Mouse (Mus musculus): ENCODE results near the gene Zcchc18. TPM values are rescaled to one million over a fixed set of nuclear protein-coding genes. Genes with fewer than 3 reads are reported as not detected.
"Not testable (repeated sequence)": the region's sequence is repeated elsewhere in the genome, so short reads cannot be mapped to it uniquely, and the experiment has no call there.

The Zcchc18 gene
- polyA plus RNA-seq (2015; fragmentation: Nextera tagmentation; extraction: Ambion mirVana), result 192 and 222 TPM in 2 replicates

DNA sequence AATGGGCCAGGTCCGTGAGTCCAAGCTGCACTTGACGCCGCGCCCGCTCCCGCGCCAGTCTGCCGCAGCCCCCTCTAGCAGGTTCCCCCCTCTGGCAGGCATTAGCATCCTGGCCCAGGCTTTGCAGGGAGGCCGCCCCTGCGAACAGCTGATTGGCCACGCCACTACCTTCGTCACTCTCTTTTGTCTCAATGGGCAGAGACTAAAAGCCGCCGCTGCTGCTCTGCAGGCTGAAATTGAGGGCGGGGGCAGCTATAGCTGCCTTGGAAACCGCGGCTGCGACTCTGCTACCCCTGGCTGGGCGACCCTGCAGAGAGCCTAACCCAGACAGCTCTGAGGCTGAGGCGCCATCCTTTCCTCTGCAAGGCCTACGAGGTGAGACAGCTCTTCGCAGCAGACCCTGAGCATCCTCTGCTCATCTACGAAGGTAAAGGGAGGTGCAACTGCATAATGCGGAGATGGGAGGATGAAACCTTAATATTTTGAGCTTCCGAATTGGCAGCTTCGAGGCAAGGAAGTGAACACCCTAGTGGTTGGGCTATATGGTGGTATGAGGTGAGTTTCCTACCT is at the start of gene Zcchc18:
Zcchc18 (plus strand) TSS at position 178 of the 570 bp plus-strand sequence.
- H3K4me1 ChIP-seq, result peaks cover 14% of the 10 kb centered on the region
- H3K9ac ChIP-seq, result peak within 1 kb of the TSS; percentile 73
- 19% methylated on average over 26 of the region's 26 CpGs for WGBS
- no peaks in the 10 kb centered on the region for H3K9me3 ChIP-seq (replicated peaks)
- peak within 1 kb of the TSS; percentile 88 for H3K27ac ChIP-seq
- H3K4me2 ChIP-seq, result peak within 1 kb of the TSS; percentile 62
- H3K27me3 ChIP-seq, result no peaks in the 10 kb centered on the region
- no peaks in the 10 kb centered on the region for H3K36me3 ChIP-seq (ENCODE audit: poor library complexity, severe bottlenecking)
- H3K4me3 ChIP-seq, result peak within 1 kb of the TSS; percentile 50
- peak; percentile 99 for ATAC-seq

DNA sequence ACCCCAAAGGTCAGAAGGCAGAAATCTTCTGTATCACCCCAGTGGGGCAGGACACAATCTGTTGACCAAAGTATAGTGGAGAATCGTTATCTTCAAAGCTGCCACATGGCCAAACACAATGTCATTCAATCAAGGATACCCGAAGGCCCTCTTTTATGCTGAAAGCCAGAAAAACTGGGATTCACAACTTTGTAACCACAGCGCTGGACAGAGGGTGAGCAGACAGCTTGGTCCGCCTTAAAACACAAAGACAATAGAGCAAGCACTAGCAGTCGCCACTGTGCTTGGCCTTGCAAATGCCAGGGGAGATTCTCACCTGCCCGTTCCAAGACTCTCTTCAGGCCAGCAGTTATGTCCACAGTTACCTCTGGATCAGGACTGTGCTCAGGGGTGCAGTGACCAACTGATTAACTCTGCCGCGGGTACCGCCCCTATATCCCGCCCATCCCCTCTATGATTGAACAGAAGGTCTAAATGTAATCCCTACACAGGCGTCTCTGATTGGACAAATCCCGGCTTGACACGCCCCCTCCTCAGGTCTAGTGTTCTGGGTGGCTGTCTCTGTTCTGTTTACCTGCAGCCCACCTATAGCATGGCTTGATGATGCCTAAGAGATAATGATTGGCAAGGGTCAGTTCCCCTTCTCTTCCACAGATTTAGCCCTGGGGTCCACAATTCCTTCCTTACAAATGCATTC is 35.2 kb upstream of the Zcchc18 start:
- peak overlapping the region; percentile 40 for H3K4me3 ChIP-seq

DNA sequence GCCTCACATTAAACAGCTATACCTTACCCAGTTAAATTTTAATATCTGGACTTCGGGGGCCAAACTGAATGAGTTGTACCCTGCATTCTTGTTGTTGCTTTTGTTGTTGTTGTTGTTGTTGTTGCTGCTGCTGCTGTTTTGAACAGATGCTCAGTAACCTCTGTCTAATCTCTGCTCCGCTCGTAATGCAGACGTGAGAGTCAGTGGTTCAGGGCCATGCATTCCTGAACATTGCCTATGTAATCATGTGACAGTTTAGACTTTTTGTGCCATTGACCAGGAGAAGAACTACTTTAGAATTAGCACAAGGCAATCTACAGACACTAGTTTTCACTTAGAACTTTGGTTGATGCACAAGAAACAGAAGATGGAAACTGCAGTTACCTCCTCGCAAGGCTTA is 34.7 kb upstream of the Zcchc18 start:
- not testable (repeated sequence) for H3K4me1 ChIP-seq; H3K27ac ChIP-seq; H3K27me3 ChIP-seq; H3K9ac ChIP-seq; H3K9me3 ChIP-seq (replicated peaks); H3K36me3 ChIP-seq (ENCODE audit: poor library complexity, severe bottlenecking)
- Histone ChIP-seq H3K4me2 (peak overlapping the region; percentile 52), H3K4me3 (peak overlapping the region; percentile 40)
- ATAC-seq, result peak; percentile 26
- WGBS, result 52% methylated on average over 5 of the region's 5 CpGs

More for the DNA sequence above, 35.2 kb upstream of the Zcchc18 start:
- 0 out of 2 replicates have a peak overlapping the region, but pooled peaks have one; percentile 40 for H3K9ac ChIP-seq
- 22% methylated on average over 13 of the region's 13 CpGs for WGBS
- not testable (repeated sequence) for H3K27ac ChIP-seq; H3K36me3 ChIP-seq (ENCODE audit: poor library complexity, severe bottlenecking); H3K9me3 ChIP-seq (replicated peaks); H3K4me1 ChIP-seq; H3K27me3 ChIP-seq
- peak overlapping the region; percentile 52 for H3K4me2 ChIP-seq
- ATAC-seq, result peak; percentile 100

DNA sequence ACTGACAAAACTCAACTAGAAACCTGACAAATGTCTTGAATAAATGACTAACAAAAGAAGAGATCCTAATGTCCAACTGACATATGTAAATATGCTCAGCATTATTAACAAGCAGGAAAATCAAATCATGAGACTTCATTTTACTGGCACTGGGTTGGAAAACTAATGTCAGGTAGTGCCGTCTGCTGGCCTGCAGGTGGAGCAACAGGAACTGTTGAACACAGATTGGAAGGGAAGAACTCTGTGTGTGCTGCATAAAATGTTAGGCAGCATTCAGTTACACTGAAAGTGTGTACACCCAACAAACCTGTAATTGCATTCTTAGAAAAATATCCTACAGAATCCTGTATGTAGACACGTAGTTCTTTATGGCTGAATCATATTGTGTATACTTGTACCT is 33.3 kb upstream of the Zcchc18 start:
- H3K9ac ChIP-seq, result no peak overlapping the region
- 36% methylated on average over 2 of the region's 2 CpGs for WGBS
- no peaks in the 10 kb centered on the region for H3K4me1 ChIP-seq
- no peak for ATAC-seq
- no peaks in the 10 kb centered on the region for H3K9me3 ChIP-seq (replicated peaks)
- H3K4me2 ChIP-seq, result no peak overlapping the region
- H3K4me3 ChIP-seq, result no peak overlapping the region
- H3K27ac ChIP-seq, result no peak overlapping the region
- H3K27me3 ChIP-seq, result no peaks in the 10 kb centered on the region
- H3K36me3 ChIP-seq (ENCODE audit: poor library complexity, severe bottlenecking), result no peaks in the 10 kb centered on the region

DNA sequence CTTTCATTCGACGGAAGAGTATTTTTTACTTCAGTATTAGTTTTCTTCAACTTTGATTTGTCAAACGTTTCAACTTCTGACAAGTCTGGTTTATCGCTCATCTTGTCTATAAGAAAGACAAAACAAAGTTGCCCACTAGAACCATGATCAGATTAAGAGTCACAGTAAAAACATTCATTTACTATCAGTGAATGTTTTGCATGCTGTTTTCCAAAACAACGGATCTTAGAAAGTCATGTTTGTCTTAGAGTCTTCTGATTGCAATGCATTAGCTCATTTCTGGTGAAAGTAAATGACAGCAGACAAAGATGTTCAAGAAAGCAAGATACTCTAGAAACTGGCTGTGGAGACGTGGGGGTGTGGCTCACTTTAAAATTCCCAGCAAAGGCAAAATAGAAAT is 17.6 kb upstream of the Zcchc18 start, which contains the start of gene Tmsb15b2:
Tmsb15b2 (minus strand) TSS at position 101 of the 400 bp plus-strand sequence.
- Histone ChIP-seq H3K4me2 (peak within 1 kb of the TSS; percentile 60), H3K4me3 (peak within 1 kb of the TSS; percentile 46), H3K9ac (peak within 1 kb of the TSS; percentile 58)
- H3K4me1 ChIP-seq; H3K9me3 ChIP-seq (replicated peaks); H3K36me3 ChIP-seq (ENCODE audit: poor library complexity, severe bottlenecking); H3K27me3 ChIP-seq; H3K27ac ChIP-seq; ATAC-seq: not testable (repeated sequence)
- 88% methylated on average over 6 of the region's 6 CpGs for WGBS

- Histone ChIP-seq H3K4me3 (peak within 1 kb of the TSS; percentile 46), H3K4me2 (peak within 1 kb of the TSS; percentile 60), H3K27ac (no peak within 1 kb of the TSS), H3K36me3 (ENCODE audit: poor library complexity, severe bottlenecking) (no peaks in the 10 kb centered on the region), H3K9me3 (replicated peaks) (no peaks in the 10 kb centered on the region), H3K27me3 (no peaks in the 10 kb centered on the region), H3K4me1 (no peaks in the 10 kb centered on the region), H3K9ac (peak within 1 kb of the TSS; percentile 58)
- 35% methylated on average over 15 of the region's 15 CpGs for WGBS
- ATAC-seq, result peak; percentile 100
These were observed 16.4 kb upstream of the Zcchc18 start, which contains the start of the genes Tmsb15l and Tmsb15b1 for GRCm38 (mm10) chrX:136976424-136977084. Gene Tmsb15l, minus strand, starts transcription at chrX:136976869. Gene Tmsb15b1, minus strand, starts transcription at chrX:136976874.

- ATAC-seq, result no peak
- Histone ChIP-seq H3K4me3 (no peak overlapping the region), H3K9ac (no peak overlapping the region), H3K36me3 (ENCODE audit: poor library complexity, severe bottlenecking) (no peaks in the 10 kb centered on the region), H3K9me3 (replicated peaks) (no peaks in the 10 kb centered on the region), H3K4me1 (no peaks in the 10 kb centered on the region), H3K27ac (no peak overlapping the region), H3K27me3 (no peaks in the 10 kb centered on the region), H3K4me2 (no peak overlapping the region)
These were observed 14.3 kb upstream of the Zcchc18 start for GRCm38 (mm10) chrX:136978616-136979015.

- H3K4me3 ChIP-seq, result no peak overlapping the region
- no peak overlapping the region for H3K9ac ChIP-seq
- no peak for ATAC-seq
- H3K36me3 ChIP-seq (ENCODE audit: poor library complexity, severe bottlenecking), result no peaks in the 10 kb centered on the region
- no peaks in the 10 kb centered on the region for H3K9me3 ChIP-seq (replicated peaks)
- no peaks in the 10 kb centered on the region for H3K4me1 ChIP-seq
- no peaks in the 10 kb centered on the region for H3K27me3 ChIP-seq
- H3K27ac ChIP-seq, result no peak overlapping the region
- no peak overlapping the region for H3K4me2 ChIP-seq
These were observed 6.9 kb upstream of the Zcchc18 start for GRCm38 (mm10) chrX:136986039-136986438.

GRCm38 (mm10) chrX:136991274-136991673 is 1.7 kb upstream of the Zcchc18 start:
- no peaks in the 10 kb centered on the region for H3K9me3 ChIP-seq (replicated peaks)
- no peak overlapping the region for H3K4me3 ChIP-seq
- ATAC-seq, result no peak
- H3K27ac ChIP-seq, result no peak overlapping the region
- H3K4me2 ChIP-seq, result peak overlapping the region; percentile 62; the same call in 1 of the 2 replicates
- WGBS, result 42% methylated on average over 2 of the region's 2 CpGs
- peaks cover 14% of the 10 kb centered on the region for H3K4me1 ChIP-seq
- no peaks in the 10 kb centered on the region for H3K27me3 ChIP-seq
- H3K36me3 ChIP-seq (ENCODE audit: poor library complexity, severe bottlenecking), result no peaks in the 10 kb centered on the region
- no peak overlapping the region for H3K9ac ChIP-seq

DNA sequence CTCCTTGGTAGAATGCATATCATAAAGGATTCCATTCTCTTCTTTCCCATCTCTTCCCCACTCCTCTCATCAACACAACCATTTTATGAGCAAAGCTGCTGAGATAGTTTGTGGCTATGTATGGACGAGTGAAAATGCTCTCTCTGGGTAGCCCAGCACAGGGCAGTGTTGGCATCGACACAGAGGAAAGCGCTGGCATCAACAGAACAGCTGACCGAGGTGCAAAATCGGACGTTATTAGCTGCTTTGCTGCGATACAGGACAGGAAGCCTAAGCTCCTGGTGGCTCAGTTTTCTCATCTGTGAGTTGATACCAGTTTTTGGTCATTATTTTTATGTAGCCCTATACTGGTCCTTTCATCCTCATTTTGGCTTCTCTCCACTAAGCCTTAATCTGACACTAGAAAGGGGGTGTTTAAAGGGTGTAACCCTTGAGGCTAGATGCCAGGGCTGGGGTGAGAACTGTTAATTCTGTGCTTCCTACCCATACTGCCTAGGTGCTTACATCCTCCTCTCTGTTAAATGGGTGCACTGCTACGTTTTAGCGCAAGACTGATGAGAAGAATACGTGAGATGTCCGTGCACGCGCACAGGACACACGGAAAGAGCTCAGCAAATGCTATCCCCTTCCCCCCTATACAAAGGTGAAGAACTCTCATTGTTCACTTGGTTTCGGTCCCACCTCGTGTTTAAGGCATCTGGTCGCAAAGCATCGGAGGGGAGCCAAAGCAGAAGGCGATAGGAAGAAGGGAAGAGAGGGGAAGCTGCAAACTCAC is 577 bp upstream of the Zcchc18 start:
- no peaks in the 10 kb centered on the region for H3K27me3 ChIP-seq
- 20% methylated on average over 19 of the region's 19 CpGs for WGBS
- H3K9me3 ChIP-seq (replicated peaks), result no peaks in the 10 kb centered on the region
- H3K4me1 ChIP-seq, result peaks cover 14% of the 10 kb centered on the region
- ATAC-seq, result peak; percentile 62
- peak overlapping the region; percentile 62 for H3K4me2 ChIP-seq
- H3K9ac ChIP-seq, result peak overlapping the region; percentile 73
- H3K4me3 ChIP-seq, result peak overlapping the region; percentile 50
- H3K27ac ChIP-seq, result peak overlapping the region; percentile 88; the same call in 1 of the 2 replicates
- no peaks in the 10 kb centered on the region for H3K36me3 ChIP-seq (ENCODE audit: poor library complexity, severe bottlenecking)

DNA sequence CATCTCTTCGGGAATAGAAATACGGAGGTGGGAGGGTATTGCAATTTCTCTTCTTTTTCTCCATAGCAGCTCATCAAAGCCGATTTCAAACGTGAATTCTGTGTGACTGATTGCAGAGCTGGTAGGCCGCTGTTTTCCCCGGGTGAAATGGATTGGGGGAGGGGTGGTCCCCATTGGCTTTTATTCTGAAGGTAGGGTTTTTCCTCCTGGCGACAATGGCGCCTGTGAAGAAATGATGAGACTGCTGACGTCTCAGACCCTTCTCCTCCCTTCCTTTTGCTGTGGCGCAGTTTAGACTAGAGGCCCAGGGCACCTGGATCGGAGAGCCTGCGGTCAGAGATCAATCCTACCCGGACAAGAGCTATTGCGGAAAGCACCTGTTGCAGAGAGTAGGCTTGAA is 686 bp downstream of the Zcchc18 start:
- peak overlapping the region; percentile 50 for H3K4me3 ChIP-seq
- H3K27ac ChIP-seq, result peak overlapping the region; percentile 88
- no peaks in the 10 kb centered on the region for H3K36me3 ChIP-seq (ENCODE audit: poor library complexity, severe bottlenecking)
- no peak for ATAC-seq
- WGBS, result 25% methylated on average over 14 of the region's 14 CpGs
- H3K4me2 ChIP-seq, result peak overlapping the region; percentile 62
- no peaks in the 10 kb centered on the region for H3K27me3 ChIP-seq
- H3K4me1 ChIP-seq, result peaks cover 14% of the 10 kb centered on the region
- H3K9me3 ChIP-seq (replicated peaks), result no peaks in the 10 kb centered on the region
- peak overlapping the region; percentile 73 for H3K9ac ChIP-seq
